Mouse (Mus musculus) liver, postnatal 0 days (tissue): ENCODE results near the gene Pigx. TPM values are rescaled to one million over a fixed set of nuclear protein-coding genes. Genes with fewer than 3 reads are reported as not detected.

Source experiments
- ATAC-seq: fragments of 200-750 bp; cut with Nextera tagmentation; 2 replicates; pipeline ENCODE4 v1.8.0; 2017; ENCODE audit warnings: mild to moderate bottlenecking, moderate library complexity
- DNase-seq: peaks from one replicate; pipeline ENCODE4 v3.0.0-alpha.2; 2016
- H3K27ac ChIP-seq: fragments of 300-500 bp; sonication (generic); 2 replicates; pipeline ENCODE4 v1.5.1; 2014; ENCODE audit warnings: antibody characterized with exemption, moderate library complexity, mild to moderate bottlenecking, low read depth
- H3K27me3 ChIP-seq: fragments of 300-500 bp; sonication (generic); 2 replicates; pipeline ENCODE4 v1.6.1; 2014; ENCODE audit warnings: low read length, control low read depth, mixed read lengths; ENCODE audit not compliant: insufficient read depth
- H3K36me3 ChIP-seq: fragments of 300-500 bp; sonication (generic); replicated peaks from 2 replicates; pipeline ENCODE4 v1.6.1; 2014; ENCODE audit warnings: mild to moderate bottlenecking, control low read depth, low read length, moderate library complexity, mixed read lengths; ENCODE audit not compliant: insufficient read depth
- H3K4me1 ChIP-seq: fragments of 300-500 bp; sonication (generic); 2 replicates; pipeline ENCODE4 v1.6.1; 2014; ENCODE audit warnings: antibody characterized with exemption, mild to moderate bottlenecking, control low read depth; ENCODE audit not compliant: insufficient read depth
- H3K4me2 ChIP-seq: fragments of 300-500 bp; sonication (generic); 2 replicates; pipeline ENCODE4 v1.6.1; 2014; ENCODE audit warnings: low read depth, mild to moderate bottlenecking, low read length, moderate library complexity, mixed read lengths
- H3K4me3 ChIP-seq: fragments of 300-500 bp; sonication (generic); 2 replicates; pipeline ENCODE4 v1.5.1; 2014; ENCODE audit warnings: low read depth, low read length
- H3K9ac ChIP-seq: fragments of 300-500 bp; sonication (generic); replicated peaks from 2 replicates; pipeline ENCODE4 v1.6.1; 2014; ENCODE audit warnings: mild to moderate bottlenecking, moderate library complexity
- H3K9me3 ChIP-seq: fragments of 300-500 bp; sonication (generic); 2 replicates; pipeline ENCODE4 v1.6.1; 2016; ENCODE audit warnings: mild to moderate bottlenecking, control low read depth, low read length, mixed read lengths
- CTCF ChIP-seq: sonication (generic); IDR thresholded peaks from 2 replicates; pipeline ENCODE4 v1.5.1; 2016; ENCODE audit warnings: antibody characterized with exemption, low read depth
- EP300 ChIP-seq: IDR thresholded peaks from 2 replicates; pipeline ENCODE4 v1.6.1; 2016; ENCODE audit warnings: antibody characterized with exemption, low read depth, mild to moderate bottlenecking
- WGBS: fragments of 180-500 bp; shearing (Covaris S2); extraction: QIAGEN DNeasy Blood & Tissue Kit; methylation state at CpG from one replicate; pipeline ENCODE4 v1.1.7; 2014; ENCODE audit not compliant: insufficient replicate concordance; 5-methylcytosine and 5-hydroxymethylcytosine counted together
- polyA plus RNA-seq: library from polyadenylated mRNA; unstranded; fragments of >200 nt; fragmentation: Nextera tagmentation; extraction: Ambion mirVana; gene quantifications from 2 replicates; pipeline ENCODE4 v1.2.1, GENCODE M21; 2015

Gene Pigx
- polyA plus RNA-seq, 1 experiment from 2014 or later = 65.3 TPM

- DNase-seq (no peak), ATAC-seq (no peak)
- H3K4me3 ChIP-seq = no peak overlapping the region
- no peaks in the 10 kb centered on the region for H3K27me3 ChIP-seq
- TF ChIP-seq EP300 = no peak
- peak; percentile 49 for TF ChIP-seq CTCF
- H3K4me2 ChIP-seq = no peak overlapping the region
- no peak overlapping the region for H3K9ac ChIP-seq
- WGBS = 89% methylated on average over 4 of the region's 4 CpGs
- no peak overlapping the region for H3K27ac ChIP-seq
- no peaks in the 10 kb centered on the region for H3K9me3 ChIP-seq
- H3K4me1 ChIP-seq = no peaks in the 10 kb centered on the region
- H3K36me3 ChIP-seq = peaks cover 61% of the 10 kb centered on the region
Measured at GRCm38 (mm10) chr16:32042367-32042766, 57.2 kb downstream of the Pigx start.

Other genes starting within 250 kb of the Pigx start
- gene Meltf, start 220.9 kb downstream of the Pigx start, polyA plus RNA-seq = 0.12 and 0.14 TPM in 2 replicates
- 0.18 and 0.47 TPM in 2 replicates for gene Pigz, start 165.9 kb downstream of the Pigx start, polyA plus RNA-seq
- 58.1 and 58.4 TPM in 2 replicates for gene 0610012G03Rik, start 151.2 kb downstream of the Pigx start, polyA plus RNA-seq
- gene Ncbp2, start 151.2 kb downstream of the Pigx start, polyA plus RNA-seq = 20.4 and 21.4 TPM in 2 replicates
- gene Senp5, start 96.5 kb downstream of the Pigx start, polyA plus RNA-seq = 3.7 and 3.8 TPM in 2 replicates
- 9.1 and 10.3 TPM in 2 replicates for gene Pak2, start 20.4 kb downstream of the Pigx start, polyA plus RNA-seq
- 5.3 and 5.4 TPM in 2 replicates for gene Cep19, start 60 bp upstream of the Pigx start, polyA plus RNA-seq
- gene Nrros, start 65.9 kb upstream of the Pigx start, polyA plus RNA-seq = 18.5 and 20.5 TPM in 2 replicates
- gene Bex6, start 80.1 kb upstream of the Pigx start, polyA plus RNA-seq = 0.94 and 1.2 TPM in 2 replicates
- 3.1 and 3.4 TPM in 2 replicates for gene Fbxo45, start 147.4 kb upstream of the Pigx start, polyA plus RNA-seq
- gene Wdr53, start 147.5 kb upstream of the Pigx start, polyA plus RNA-seq = 10.7 and 10.8 TPM in 2 replicates
- not detected in 2 replicates for gene Smco1, start 171.7 kb upstream of the Pigx start, polyA plus RNA-seq
- gene Rnf168, start 177.7 kb upstream of the Pigx start, polyA plus RNA-seq = 8.7 and 10.7 TPM in 2 replicates
- gene Ubxn7, start 232.5 kb upstream of the Pigx start, polyA plus RNA-seq = 4.7 and 4.8 TPM in 2 replicates